Mouse (Mus musculus) midbrain, embryonic 12.5 days (tissue): ENCODE data around the gene Cyp2c23. TPM values are rescaled to one million over a fixed set of nuclear protein-coding genes. Genes with fewer than 3 reads are reported as not detected.

Experiments
- ATAC-seq: fragments of 200-750 bp; cut with Nextera tagmentation; 2 replicates; pipeline ENCODE4 v1.8.0; 2017; ENCODE audit warnings: low read depth, moderate TSS enrichment, moderate library complexity; ENCODE audit not compliant: low FRiP score
- H3K27ac ChIP-seq: fragments of 300-500 bp; sonication (generic); replicated peaks from 2 replicates; pipeline ENCODE4 v1.5.1; 2016; ENCODE audit warnings: mild to moderate bottlenecking
- H3K27me3 ChIP-seq: fragments of 300-500 bp; sonication (generic); 2 replicates; pipeline ENCODE4 v1.6.1; 2016; ENCODE audit warnings: mild to moderate bottlenecking
- H3K36me3 ChIP-seq: fragments of 300-500 bp; sonication (generic); 2 replicates; pipeline ENCODE4 v1.6.1; 2016
- H3K4me1 ChIP-seq: fragments of 300-500 bp; sonication (generic); 2 replicates; pipeline ENCODE4 v1.6.1; 2016
- H3K4me2 ChIP-seq: fragments of 300-500 bp; sonication (generic); replicated peaks from 2 replicates; pipeline ENCODE4 v1.6.1; 2016; ENCODE audit warnings: mild to moderate bottlenecking, moderate library complexity
- H3K4me3 ChIP-seq: fragments of 300-500 bp; sonication (generic); 2 replicates; pipeline ENCODE4 v1.5.1; 2016; ENCODE audit warnings: mild to moderate bottlenecking
- H3K9ac ChIP-seq: fragments of 300-500 bp; sonication (generic); replicated peaks from 2 replicates; pipeline ENCODE4 v1.6.1; 2016; ENCODE audit warnings: mild to moderate bottlenecking, moderate library complexity
- H3K9me3 ChIP-seq: fragments of 300-500 bp; sonication (generic); 2 replicates; pipeline ENCODE4 v1.6.1; 2016; ENCODE audit warnings: mild to moderate bottlenecking
- WGBS: fragments of 180-500 bp; shearing (Covaris S2); methylation state at CpG from one replicate; pipeline ENCODE4 v1.1.7; 2016; 5-methylcytosine and 5-hydroxymethylcytosine counted together
- polyA plus RNA-seq: library from polyadenylated mRNA; unstranded; fragments of >200 nt; fragmentation: Nextera tagmentation; extraction: Ambion mirVana; gene quantifications from 2 replicates; pipeline ENCODE4 v1.2.1, GENCODE M21; 2016

The Cyp2c23 gene
- not detected in 2 replicates for polyA plus RNA-seq

DNA sequence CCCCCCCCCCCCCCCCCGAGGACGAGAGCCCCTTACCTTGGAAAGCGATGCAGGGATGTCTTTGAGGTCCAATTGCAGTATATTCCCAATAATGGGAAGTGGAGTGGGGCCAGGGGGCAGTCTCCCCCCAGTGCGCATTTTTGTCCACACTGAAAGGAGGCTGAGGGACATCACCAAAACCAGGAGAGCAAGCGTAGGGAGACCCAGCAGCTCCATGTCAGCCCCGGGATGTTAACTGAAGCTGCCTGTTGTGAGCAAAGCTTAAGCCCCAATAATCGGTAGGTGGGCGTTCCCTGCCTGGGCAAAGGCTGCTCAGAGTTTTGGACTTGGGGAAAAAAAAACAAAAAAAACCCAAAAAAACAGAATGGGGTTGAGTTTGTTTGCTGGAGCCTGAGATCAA, at the start of gene Cyp2c23:
Gene Cyp2c23, minus strand, starts transcription at position 237 of the 400 bp plus-strand sequence.
- Histone ChIP-seq H3K4me3 (no peak within 1 kb of the TSS), H3K4me2 (no peak within 1 kb of the TSS), H3K36me3 (no peaks in the 10 kb centered on the region), H3K27ac (no peak within 1 kb of the TSS), H3K9me3 (no peaks in the 10 kb centered on the region), H3K4me1 (no peaks in the 10 kb centered on the region), H3K9ac (no peak within 1 kb of the TSS), H3K27me3 (no peaks in the 10 kb centered on the region)
- ATAC-seq: no peak
- 61% methylated on average over 8 of the region's 8 CpGs for WGBS

DNA sequence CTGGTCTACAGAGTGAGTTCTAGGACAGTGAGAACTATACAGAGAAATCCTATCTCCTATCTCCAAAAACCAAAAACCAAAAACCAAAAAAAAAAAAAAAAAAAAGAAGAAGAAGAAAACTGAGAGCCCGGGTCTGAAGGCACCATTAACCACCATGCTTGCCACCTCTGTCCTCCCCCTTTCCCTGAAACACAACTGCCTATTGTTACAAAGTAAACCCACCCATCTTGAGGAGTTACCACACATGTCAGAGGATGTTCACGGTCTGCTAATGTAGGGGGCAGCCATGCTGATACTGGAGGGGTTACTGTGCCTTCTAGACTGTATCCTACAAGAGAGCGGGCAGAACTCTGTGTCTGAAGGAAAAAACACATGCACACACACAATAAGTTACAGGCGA, 48.0 kb upstream of the Cyp2c23 start:
- 93% methylated on average over 4 of the region's 4 CpGs for WGBS
- no peaks in the 10 kb centered on the region for H3K4me1 ChIP-seq
- H3K27ac ChIP-seq: no peak overlapping the region
- no peak overlapping the region for H3K9ac ChIP-seq
- no peak for ATAC-seq
- peaks cover 59% of the 10 kb centered on the region for H3K36me3 ChIP-seq
- H3K4me3 ChIP-seq: no peak overlapping the region
- H3K4me2 ChIP-seq: no peak overlapping the region
- no peaks in the 10 kb centered on the region for H3K9me3 ChIP-seq
- H3K27me3 ChIP-seq: no peaks in the 10 kb centered on the region

DNA sequence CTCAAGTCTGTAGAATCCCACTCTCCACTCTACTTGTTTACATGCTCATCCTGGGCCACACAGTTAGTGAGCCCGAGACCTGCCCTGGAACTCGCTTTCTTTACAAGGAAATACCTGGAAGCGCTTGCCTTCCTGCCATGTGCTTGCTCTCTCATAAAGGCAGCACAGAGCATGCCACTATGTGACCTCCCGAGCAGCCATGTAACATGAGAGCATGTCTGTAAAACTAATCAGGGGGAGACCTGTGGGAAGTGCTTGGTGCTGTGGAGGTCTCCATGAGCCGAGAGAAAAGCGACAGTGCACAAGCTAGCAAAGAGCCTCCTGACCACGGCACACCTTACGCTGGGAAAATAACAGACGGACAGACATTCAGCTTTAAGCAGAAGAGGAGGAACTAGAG, 47.4 kb upstream of the Cyp2c23 start:
- Histone ChIP-seq H3K27ac (no peak overlapping the region), H3K9me3 (no peaks in the 10 kb centered on the region), H3K4me1 (no peaks in the 10 kb centered on the region), H3K4me3 (no peak overlapping the region), H3K9ac (no peak overlapping the region), H3K27me3 (no peaks in the 10 kb centered on the region), H3K4me2 (no peak overlapping the region), H3K36me3 (peaks cover 58% of the 10 kb centered on the region)
- ATAC-seq: no peak
- WGBS: 90% methylated on average over 9 of the region's 9 CpGs

DNA sequence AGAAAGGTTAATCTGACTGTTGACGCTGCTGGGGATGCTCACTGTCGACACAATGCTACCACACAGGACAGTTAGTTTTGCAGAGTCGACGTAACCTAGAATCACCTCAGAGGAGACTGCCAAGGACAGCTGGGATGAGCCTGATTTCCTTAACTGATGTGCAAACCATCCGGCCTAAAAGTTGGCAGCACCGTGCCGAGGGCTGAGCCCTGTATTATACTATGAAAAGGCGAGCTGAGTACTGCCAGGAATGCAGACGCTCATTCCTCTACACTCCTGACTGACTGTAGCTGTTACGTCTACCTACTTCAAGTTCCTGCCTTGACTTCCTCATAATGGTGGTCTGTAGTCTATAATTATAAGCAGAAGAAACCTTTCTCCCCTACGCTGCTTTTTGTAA, 46.0 kb upstream of the Cyp2c23 start:
- 84% methylated on average over 11 of the region's 11 CpGs for WGBS
- peaks cover 49% of the 10 kb centered on the region for H3K36me3 ChIP-seq
- H3K4me1 ChIP-seq: peaks cover 1% of the 10 kb centered on the region; the same call in 1 of the 2 replicates
- H3K4me2 ChIP-seq: no peak overlapping the region
- no peaks in the 10 kb centered on the region for H3K9me3 ChIP-seq
- no peak overlapping the region for H3K4me3 ChIP-seq
- no peak overlapping the region for H3K9ac ChIP-seq
- H3K27me3 ChIP-seq: no peaks in the 10 kb centered on the region
- H3K27ac ChIP-seq: no peak overlapping the region
- no peak for ATAC-seq

DNA sequence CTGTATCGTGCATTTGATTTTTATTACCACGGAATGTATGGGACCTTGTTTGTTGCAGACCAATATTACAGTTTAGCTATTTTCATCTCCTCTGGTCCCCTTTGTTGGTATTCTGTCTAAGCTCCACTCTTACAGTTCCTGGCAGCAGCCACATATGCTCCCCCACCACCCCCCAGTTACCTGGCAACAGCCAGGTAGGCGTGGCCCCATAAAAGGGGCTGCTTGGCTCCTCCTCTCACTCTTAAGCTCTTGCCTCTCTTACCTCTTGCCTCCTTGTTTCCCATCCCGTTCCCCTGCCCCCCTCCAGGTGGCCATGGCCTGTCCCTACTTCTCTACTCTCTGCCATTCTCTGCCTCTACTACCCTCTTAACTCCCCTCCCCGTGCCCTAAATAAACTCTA, 42.2 kb upstream of the Cyp2c23 start:
- H3K4me2 ChIP-seq: no peak overlapping the region
- no peak overlapping the region for H3K9ac ChIP-seq
- no peak for ATAC-seq
- WGBS: 64% methylated on average over 5 of the region's 5 CpGs
- no peak overlapping the region for H3K4me3 ChIP-seq
- H3K9me3 ChIP-seq: no peaks in the 10 kb centered on the region
- peaks cover 14% of the 10 kb centered on the region for H3K36me3 ChIP-seq
- no peaks in the 10 kb centered on the region for H3K27me3 ChIP-seq
- peaks cover 12% of the 10 kb centered on the region for H3K4me1 ChIP-seq
- no peak overlapping the region for H3K27ac ChIP-seq

DNA sequence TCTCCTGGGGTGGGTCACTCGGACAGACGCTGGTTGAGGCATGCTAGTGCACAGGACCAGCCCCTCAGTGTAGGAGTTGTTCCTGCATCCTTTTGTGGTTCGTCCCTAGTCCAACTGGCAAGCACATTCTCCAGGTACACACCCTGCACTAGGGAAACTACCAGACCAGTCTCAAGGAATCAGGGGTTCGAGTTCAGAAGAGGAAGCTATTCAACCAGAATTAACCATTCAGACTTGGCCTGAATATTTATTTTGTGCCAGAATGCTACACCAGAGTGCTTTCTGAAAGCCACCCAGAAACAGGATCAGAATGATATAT, 40.9 kb upstream of the Cyp2c23 start:
- WGBS: 3% methylated on average over 4 of the region's 4 CpGs

DNA sequence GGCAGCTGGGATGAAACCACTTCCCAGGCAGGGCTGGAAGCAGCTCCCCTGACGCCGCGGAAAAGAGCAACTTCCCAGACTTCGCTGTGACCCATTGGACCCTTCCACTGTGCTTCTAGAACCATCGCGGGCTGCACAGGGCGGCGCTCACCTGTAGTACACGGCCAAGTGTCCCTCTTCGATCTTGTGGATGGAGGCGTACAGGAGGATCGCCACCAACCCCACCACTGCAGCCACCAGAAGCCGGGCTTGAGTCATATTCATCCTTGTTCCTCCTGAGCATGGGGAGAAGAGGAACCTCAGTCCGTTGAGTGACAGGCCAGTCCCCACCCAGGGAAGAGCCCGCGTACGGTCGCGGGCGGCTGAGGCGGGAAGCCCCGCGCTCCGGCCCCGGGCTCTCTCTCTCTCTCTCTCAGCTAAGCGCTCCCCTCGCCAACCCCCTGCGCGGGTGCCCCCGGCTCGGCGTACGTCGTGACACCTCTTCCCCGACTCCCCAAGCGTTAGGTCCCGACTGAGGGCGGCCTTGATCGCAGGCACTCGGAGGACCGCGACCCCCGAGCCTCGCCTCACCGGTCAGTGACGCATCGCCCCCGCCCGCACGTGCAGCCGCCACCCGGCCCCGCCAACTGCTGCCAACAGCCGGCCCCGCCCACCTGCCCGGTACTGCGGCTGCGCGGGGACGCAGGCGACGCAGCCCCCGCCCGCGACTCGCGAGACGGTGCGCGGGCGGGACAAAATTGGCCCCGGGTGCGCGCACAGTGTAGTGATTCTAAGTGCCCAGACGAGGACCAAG, 40.3 kb upstream of the Cyp2c23 start, which contains the start of gene Erlin1:
Gene Erlin1, minus strand, starts transcription at position 665 of the 793 bp plus-strand sequence.
- H3K4me1 ChIP-seq: peaks cover 12% of the 10 kb centered on the region
- peak within 1 kb of the TSS; percentile 52 for H3K27ac ChIP-seq
- H3K27me3 ChIP-seq: no peaks in the 10 kb centered on the region
- H3K36me3 ChIP-seq: no peaks in the 10 kb centered on the region
- peak; percentile 93 for ATAC-seq
- peak within 1 kb of the TSS; percentile 81 for H3K4me2 ChIP-seq
- H3K9ac ChIP-seq: peak within 1 kb of the TSS; percentile 76
- peak within 1 kb of the TSS; percentile 72 for H3K4me3 ChIP-seq
- WGBS: under 1% methylated on average over 75 of the region's 75 CpGs
- no peaks in the 10 kb centered on the region for H3K9me3 ChIP-seq

More for the DNA sequence above, 40.9 kb upstream of the Cyp2c23 start:
- ATAC-seq: no peak
- peak overlapping the region; percentile 81 for H3K4me2 ChIP-seq
- H3K9me3 ChIP-seq: no peaks in the 10 kb centered on the region
- peak overlapping the region; percentile 72 for H3K4me3 ChIP-seq
- H3K4me1 ChIP-seq: peaks cover 12% of the 10 kb centered on the region
- no peaks in the 10 kb centered on the region for H3K27me3 ChIP-seq
- H3K27ac ChIP-seq: peak overlapping the region; percentile 52
- H3K36me3 ChIP-seq: peaks cover 1% of the 10 kb centered on the region
- peak overlapping the region; percentile 76 for H3K9ac ChIP-seq

DNA sequence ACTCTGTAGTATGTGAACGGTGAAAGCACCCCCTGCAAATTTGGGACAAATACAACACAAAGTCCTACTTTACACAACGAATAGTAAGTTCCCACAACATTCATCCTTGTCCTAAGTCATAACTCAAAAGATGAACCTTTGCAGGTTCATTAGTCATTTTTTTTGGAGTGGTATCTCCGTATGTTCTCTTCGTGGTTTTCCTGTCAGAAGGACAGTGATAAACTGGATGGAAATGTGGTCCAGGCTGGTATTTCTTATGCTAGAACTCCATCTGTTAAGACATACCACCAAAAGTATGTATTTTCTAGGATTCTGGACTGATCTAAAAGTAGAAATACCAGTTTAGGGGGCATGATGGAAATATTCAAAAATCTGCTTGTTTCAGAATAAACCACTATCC, 39.2 kb upstream of the Cyp2c23 start:
- peak overlapping the region; percentile 81 for H3K4me2 ChIP-seq
- peak overlapping the region; percentile 72; the same call in 1 of the 2 replicates for H3K4me3 ChIP-seq

DNA sequence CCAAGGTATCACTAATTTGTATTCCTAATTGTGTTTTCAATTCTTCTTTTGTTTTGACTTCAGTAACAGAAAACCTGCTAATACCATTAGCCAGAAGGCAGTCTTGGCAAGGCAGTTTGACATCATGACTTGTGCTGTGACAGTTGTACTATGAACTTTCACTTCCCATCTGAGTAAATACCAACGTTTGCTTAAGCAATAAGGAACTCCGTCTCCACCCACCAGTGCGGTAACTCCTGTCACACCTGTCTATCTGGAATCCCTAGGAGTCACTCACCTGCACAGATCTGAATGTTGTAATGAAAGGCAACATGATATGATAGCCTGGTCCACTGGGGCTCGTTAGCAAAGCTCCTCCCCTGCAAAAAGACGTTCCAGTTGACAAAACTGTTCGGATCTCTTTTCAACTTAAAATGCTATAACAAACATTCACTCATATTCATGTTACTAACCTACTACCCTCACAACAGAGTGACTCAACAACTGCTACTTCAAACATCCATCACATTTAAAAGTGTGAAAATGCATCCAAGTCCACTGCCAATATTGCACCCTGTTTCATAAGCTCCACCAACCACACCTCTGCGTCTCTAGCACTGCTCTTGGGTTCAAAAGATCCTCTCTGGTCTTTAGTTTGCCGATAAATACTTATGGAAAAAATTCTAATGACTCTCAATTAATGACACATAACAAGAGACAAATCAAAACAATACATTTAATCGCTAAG, 38.5 kb upstream of the Cyp2c23 start:
- no peak overlapping the region for H3K4me3 ChIP-seq
- no peak overlapping the region for H3K9ac ChIP-seq
- H3K9me3 ChIP-seq: no peaks in the 10 kb centered on the region
- H3K4me1 ChIP-seq: peaks cover 12% of the 10 kb centered on the region
- H3K27me3 ChIP-seq: no peaks in the 10 kb centered on the region
- no peak for ATAC-seq
- H3K4me2 ChIP-seq: no peak overlapping the region
- WGBS: 86% methylated on average over 9 of the region's 9 CpGs
- no peak overlapping the region for H3K27ac ChIP-seq
- no peaks in the 10 kb centered on the region; the same call in 1 of the 2 replicates for H3K36me3 ChIP-seq

More for the DNA sequence above, 39.2 kb upstream of the Cyp2c23 start:
- no peaks in the 10 kb centered on the region for H3K36me3 ChIP-seq
- 93% methylated on average over 4 of the region's 4 CpGs for WGBS
- ATAC-seq: no peak
- H3K27me3 ChIP-seq: no peaks in the 10 kb centered on the region
- no peak overlapping the region for H3K27ac ChIP-seq
- no peaks in the 10 kb centered on the region for H3K9me3 ChIP-seq
- H3K9ac ChIP-seq: no peak overlapping the region
- H3K4me1 ChIP-seq: peaks cover 12% of the 10 kb centered on the region

DNA sequence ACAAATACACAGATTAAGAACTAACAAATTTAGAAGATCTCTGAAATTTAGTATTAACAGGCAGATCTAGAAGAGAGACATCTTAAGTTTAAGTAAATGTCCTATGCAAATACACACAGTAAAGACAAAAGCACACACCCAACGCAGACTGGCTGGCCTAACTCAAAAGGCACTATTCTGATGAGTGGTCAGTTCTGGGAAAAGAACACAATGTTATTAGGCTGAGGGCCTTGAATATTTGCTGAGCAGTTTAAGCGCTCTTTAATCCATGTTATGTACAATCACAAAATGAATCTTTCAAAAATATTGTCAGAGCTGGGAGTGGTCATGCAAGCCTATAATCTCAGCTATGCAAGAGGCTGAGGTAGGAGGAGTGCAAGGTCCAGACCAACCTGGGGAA, 35.7 kb upstream of the Cyp2c23 start:
- no peaks in the 10 kb centered on the region; the same call in none of the 2 replicates for H3K36me3 ChIP-seq
- WGBS: 90% methylated on average over 2 of the region's 2 CpGs
- no peak overlapping the region for H3K27ac ChIP-seq

DNA sequence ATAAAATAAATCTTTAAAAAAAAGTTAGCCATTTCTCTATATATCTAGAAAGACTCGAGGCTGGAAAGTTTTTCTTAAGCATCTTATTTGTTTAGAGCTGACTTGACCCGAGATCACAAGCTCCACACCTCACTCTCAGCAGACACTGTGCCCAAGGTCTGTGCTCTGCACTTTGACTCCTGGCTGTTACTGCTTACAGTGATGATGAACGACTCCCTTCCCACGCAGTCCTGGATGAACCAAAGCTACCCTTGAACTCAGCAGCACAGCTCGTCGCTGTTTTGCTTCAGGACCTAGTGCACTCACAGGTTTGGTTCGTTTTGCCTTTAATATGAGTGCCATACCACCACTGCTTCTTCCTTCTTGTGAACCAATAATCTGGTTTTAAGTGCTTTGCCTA, 34.8 kb upstream of the Cyp2c23 start:
- no peak for ATAC-seq
- no peak overlapping the region for H3K4me3 ChIP-seq

More for the DNA sequence above, 35.7 kb upstream of the Cyp2c23 start:
- H3K9ac ChIP-seq: no peak overlapping the region
- H3K9me3 ChIP-seq: no peaks in the 10 kb centered on the region
- H3K27me3 ChIP-seq: no peaks in the 10 kb centered on the region
- peaks cover 9% of the 10 kb centered on the region for H3K4me1 ChIP-seq
- H3K4me2 ChIP-seq: no peak overlapping the region
- no peak for ATAC-seq
- H3K4me3 ChIP-seq: no peak overlapping the region

DNA sequence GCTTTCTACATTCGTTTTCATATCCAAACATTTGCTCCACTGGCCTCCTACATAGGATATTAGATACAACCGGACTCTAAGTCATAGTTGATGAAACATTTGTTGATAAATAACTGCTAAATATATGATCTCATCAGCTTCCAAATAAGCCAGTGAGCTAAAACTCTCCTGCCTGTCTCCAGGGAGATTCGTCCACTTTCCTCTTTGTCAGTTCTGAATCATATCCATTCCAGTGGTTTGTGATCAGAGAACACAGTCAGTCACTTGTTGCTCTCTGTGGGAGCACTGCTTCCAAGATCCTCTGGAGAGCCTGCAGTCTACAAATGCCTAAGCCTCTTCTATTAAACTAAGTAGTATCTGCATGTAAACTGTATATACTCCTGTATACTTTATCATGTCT, 31.2 kb upstream of the Cyp2c23 start:
- peaks cover 17% of the 10 kb centered on the region for H3K36me3 ChIP-seq
- H3K4me3 ChIP-seq: no peak overlapping the region
- no peak for ATAC-seq
- no peaks in the 10 kb centered on the region for H3K27me3 ChIP-seq
- H3K4me2 ChIP-seq: no peak overlapping the region
- H3K4me1 ChIP-seq: no peaks in the 10 kb centered on the region
- no peak overlapping the region for H3K27ac ChIP-seq
- H3K9ac ChIP-seq: no peak overlapping the region
- no peaks in the 10 kb centered on the region for H3K9me3 ChIP-seq
- WGBS: 86% methylated on average over 3 of the region's 3 CpGs

More for the DNA sequence above, 34.8 kb upstream of the Cyp2c23 start:
- H3K4me1 ChIP-seq: peaks cover 7% of the 10 kb centered on the region
- no peak overlapping the region for H3K9ac ChIP-seq
- no peaks in the 10 kb centered on the region for H3K9me3 ChIP-seq
- peaks cover 5% of the 10 kb centered on the region for H3K36me3 ChIP-seq
- H3K27ac ChIP-seq: no peak overlapping the region
- H3K27me3 ChIP-seq: no peaks in the 10 kb centered on the region
- WGBS: 88% methylated on average over 7 of the region's 7 CpGs
- no peak overlapping the region for H3K4me2 ChIP-seq
